Mouse (Mus musculus) limb, embryonic 13.5 days (tissue): ENCODE results near the gene Xpo6. TPM values are rescaled to one million over a fixed set of nuclear protein-coding genes. Genes with fewer than 3 reads are reported as not detected.

ENCODE experiments used
- ATAC-seq: fragments of 200-750 bp; cut with Nextera tagmentation; 2 replicates; pipeline ENCODE4 v1.8.0; 2017; ENCODE audit warnings: low read depth, moderate number of reproducible peaks, moderate TSS enrichment; ENCODE audit not compliant: low FRiP score
- H3K27ac ChIP-seq: fragments of 300-500 bp; sonication (generic); 2 replicates; pipeline ENCODE4 v1.5.1; 2015; ENCODE audit warnings: inconsistent platforms, mild to moderate bottlenecking, moderate library complexity
- H3K27me3 ChIP-seq: fragments of 300-500 bp; sonication (generic); 2 replicates; pipeline ENCODE4 v1.6.1; 2015; ENCODE audit warnings: mild to moderate bottlenecking, inconsistent platforms
- H3K36me3 ChIP-seq: fragments of 300-500 bp; sonication (generic); 2 replicates; pipeline ENCODE4 v1.6.1; 2015; ENCODE audit warnings: inconsistent platforms, mild to moderate bottlenecking, moderate library complexity
- H3K4me1 ChIP-seq: fragments of 300-500 bp; sonication (generic); 2 replicates; pipeline ENCODE4 v1.6.1; 2015; ENCODE audit warnings: inconsistent platforms
- H3K4me2 ChIP-seq: fragments of 300-500 bp; sonication (generic); replicated peaks from 2 replicates; pipeline ENCODE4 v1.6.1; 2015; ENCODE audit warnings: inconsistent platforms, mild to moderate bottlenecking, moderate library complexity
- H3K4me3 ChIP-seq: fragments of 300-500 bp; sonication (generic); 2 replicates; pipeline ENCODE4 v1.5.1; 2015; ENCODE audit warnings: moderate library complexity, mild to moderate bottlenecking, inconsistent platforms
- H3K9ac ChIP-seq: fragments of 300-500 bp; sonication (generic); 2 replicates; pipeline ENCODE4 v1.6.1; 2015; ENCODE audit warnings: mild to moderate bottlenecking, inconsistent platforms
- H3K9me3 ChIP-seq: fragments of 300-500 bp; sonication (generic); 2 replicates; pipeline ENCODE4 v1.6.1; 2016; ENCODE audit warnings: inconsistent platforms
- WGBS: fragments of 180-500 bp; shearing (Covaris S2); methylation state at CpG from one replicate; pipeline ENCODE4 v1.1.7; 2015; 5-methylcytosine and 5-hydroxymethylcytosine counted together
- polyA plus RNA-seq: library from polyadenylated mRNA; unstranded; fragments of >200 nt; fragmentation: Nextera tagmentation; extraction: Ambion mirVana; gene quantifications from 2 replicates; pipeline ENCODE4 v1.2.1, GENCODE M21; 2015

The Xpo6 gene
- polyA plus RNA-seq, 1 experiment from 2014 or later, result 53.3 TPM

DNA sequence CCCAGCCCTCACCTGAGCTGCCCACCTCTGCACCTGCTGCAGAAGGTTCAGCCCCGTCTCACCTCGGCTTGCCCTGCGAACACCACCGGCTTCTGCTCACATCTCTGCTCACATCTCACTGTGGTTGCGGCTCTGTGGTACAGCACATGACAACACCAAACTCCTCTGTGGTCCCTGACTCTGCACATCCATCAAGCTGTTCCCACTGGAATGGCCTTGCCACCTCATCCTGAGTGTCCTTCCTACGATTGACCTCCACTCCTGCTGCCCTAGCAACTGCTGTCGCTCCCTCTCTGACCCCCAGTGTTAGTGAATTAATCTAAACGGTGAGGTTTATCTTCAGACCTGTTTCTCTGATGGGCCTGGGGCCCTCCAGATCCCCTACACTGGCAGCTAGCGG lies 115.1 kb downstream of the Xpo6 start:
- Histone ChIP-seq H3K9ac (no peak overlapping the region), H3K27me3 (peaks cover 59% of the 10 kb centered on the region), H3K9me3 (no peaks in the 10 kb centered on the region), H3K36me3 (no peaks in the 10 kb centered on the region), H3K4me3 (no peak overlapping the region), H3K4me2 (no peak overlapping the region), H3K4me1 (peaks cover 40% of the 10 kb centered on the region), H3K27ac (no peak overlapping the region)
- ATAC-seq, result no peak
- 90% methylated on average over 9 of the region's 9 CpGs for WGBS

GRCm38 (mm10) chr7:126083980-126084348 lies 116.3 kb downstream of the Xpo6 start:
- Histone ChIP-seq H3K27ac (no peak overlapping the region), H3K4me1 (peaks cover 40% of the 10 kb centered on the region), H3K4me3 (no peak overlapping the region), H3K4me2 (no peak overlapping the region), H3K9me3 (no peaks in the 10 kb centered on the region), H3K9ac (no peak overlapping the region), H3K27me3 (peaks cover 71% of the 10 kb centered on the region), H3K36me3 (no peaks in the 10 kb centered on the region)
- 13% methylated on average over 4 of the region's 4 CpGs for WGBS
- no peak for ATAC-seq

- H3K9ac ChIP-seq, result no peak overlapping the region
- no peak for ATAC-seq
- no peak overlapping the region for H3K27ac ChIP-seq
- no peak overlapping the region for H3K4me2 ChIP-seq
- H3K9me3 ChIP-seq, result no peaks in the 10 kb centered on the region
- H3K36me3 ChIP-seq, result no peaks in the 10 kb centered on the region
- peaks cover 40% of the 10 kb centered on the region for H3K4me1 ChIP-seq
- H3K27me3 ChIP-seq, result peaks cover 76% of the 10 kb centered on the region
- no peak overlapping the region for H3K4me3 ChIP-seq
- WGBS, result 25% methylated on average over 9 of the region's 9 CpGs
Measured at GRCm38 (mm10) chr7:126083341-126083979, 116.8 kb downstream of the Xpo6 start.

DNA sequence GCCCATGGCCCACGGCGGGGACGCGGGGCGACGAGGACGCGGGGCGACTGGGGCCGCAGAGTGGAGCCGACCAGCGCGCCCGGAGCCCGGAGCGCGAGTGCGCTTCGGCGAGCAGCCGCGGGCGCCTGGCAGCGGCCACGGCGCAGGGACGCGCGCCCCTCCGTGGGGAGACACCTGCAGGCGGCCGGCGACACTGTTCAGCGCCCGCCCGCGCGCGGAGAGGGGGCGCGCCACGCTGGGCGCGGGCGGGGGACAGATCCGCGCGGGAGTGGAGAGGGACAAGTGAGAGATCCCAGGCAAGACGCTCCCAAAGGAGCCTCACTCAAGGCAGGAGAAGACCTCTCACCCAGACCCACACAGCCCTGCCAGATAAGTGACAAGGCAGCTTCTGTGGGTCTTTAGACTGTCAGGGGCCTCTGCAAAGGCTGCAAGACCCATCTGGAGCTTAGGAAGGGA lies 118.0 kb downstream of the Xpo6 start, which contains the start of gene Gsg1l:
Gene Gsg1l, minus strand, starts transcription at position 126 of the 456 bp plus-strand sequence.
- H3K4me2 ChIP-seq, result peak within 1 kb of the TSS; percentile 99
- WGBS, result 2% methylated on average over 40 of the region's 49 CpGs
- no peak for ATAC-seq
- H3K9me3 ChIP-seq, result no peaks in the 10 kb centered on the region
- H3K27ac ChIP-seq, result no peak within 1 kb of the TSS
- H3K9ac ChIP-seq, result peak within 1 kb of the TSS; percentile 67
- no peaks in the 10 kb centered on the region for H3K36me3 ChIP-seq
- peaks cover 33% of the 10 kb centered on the region for H3K4me1 ChIP-seq
- H3K4me3 ChIP-seq, result peak within 1 kb of the TSS; percentile 62
- H3K27me3 ChIP-seq, result peaks cover 80% of the 10 kb centered on the region

DNA sequence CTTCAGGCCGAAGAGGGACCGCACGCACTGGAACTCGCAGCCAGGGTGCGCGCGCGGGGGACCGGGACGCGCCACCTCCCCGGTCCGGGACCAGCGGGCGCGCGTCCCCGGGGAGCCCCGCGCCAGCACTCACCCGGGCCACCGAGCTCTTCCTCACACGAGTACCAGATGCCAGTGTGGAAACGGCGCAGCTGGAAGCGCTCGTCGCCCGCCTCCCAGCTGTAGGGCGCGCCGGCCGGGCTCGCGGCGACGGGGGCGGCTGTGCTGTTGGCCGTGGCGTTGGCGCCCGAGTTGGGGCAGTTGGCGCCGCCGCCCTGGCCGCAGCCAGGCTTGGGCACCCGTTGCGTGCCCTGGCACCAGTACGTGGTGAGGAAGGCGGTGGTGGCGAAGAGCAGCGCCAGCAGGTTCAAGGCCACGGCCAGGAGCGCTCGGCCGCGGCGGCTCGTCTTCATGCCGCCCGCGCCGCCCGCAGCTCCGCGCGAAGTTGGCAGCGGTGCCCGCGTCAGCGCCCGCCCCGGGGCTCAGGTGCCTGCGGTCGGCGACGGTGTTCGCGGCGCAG lies 118.5 kb downstream of the Xpo6 start:
- no peaks in the 10 kb centered on the region for H3K9me3 ChIP-seq
- peak overlapping the region; percentile 67 for H3K9ac ChIP-seq
- no peaks in the 10 kb centered on the region for H3K36me3 ChIP-seq
- no peak for ATAC-seq
- H3K27ac ChIP-seq, result no peak overlapping the region
- peak overlapping the region; percentile 99 for H3K4me2 ChIP-seq
- peaks cover 77% of the 10 kb centered on the region for H3K27me3 ChIP-seq
- H3K4me3 ChIP-seq, result peak overlapping the region; percentile 62
- WGBS, result under 1% methylated on average over 76 of the region's 80 CpGs
- H3K4me1 ChIP-seq, result peaks cover 29% of the 10 kb centered on the region

GRCm38 (mm10) chr7:126080949-126081654 lies 119.2 kb downstream of the Xpo6 start:
- H3K27me3 ChIP-seq, result peaks cover 77% of the 10 kb centered on the region
- peak overlapping the region; percentile 62 for H3K4me3 ChIP-seq
- peaks cover 22% of the 10 kb centered on the region for H3K4me1 ChIP-seq
- peak overlapping the region; percentile 99 for H3K4me2 ChIP-seq
- no peaks in the 10 kb centered on the region for H3K9me3 ChIP-seq
- H3K36me3 ChIP-seq, result no peaks in the 10 kb centered on the region
- H3K9ac ChIP-seq, result peak overlapping the region; percentile 67
- ATAC-seq, result no peak
- WGBS, result 16% methylated on average over 16 of the region's 16 CpGs
- no peak overlapping the region for H3K27ac ChIP-seq

- Histone ChIP-seq H3K4me3 (no peak overlapping the region), H3K36me3 (no peaks in the 10 kb centered on the region), H3K4me2 (no peak overlapping the region), H3K4me1 (peaks cover 7% of the 10 kb centered on the region; the same call in 1 of the 2 replicates), H3K9me3 (0 out of 2 replicates have a peak, but pooled peaks cover 4% of the 10 kb centered on the region), H3K27ac (no peak overlapping the region), H3K27me3 (peaks cover 41% of the 10 kb centered on the region), H3K9ac (no peak overlapping the region)
- no peak for ATAC-seq
- WGBS, result 91% methylated on average over 1 of the region's 1 CpGs
Measured at GRCm38 (mm10) chr7:126076935-126077334, 123.4 kb downstream of the Xpo6 start.

- 63% methylated on average over 9 of the region's 9 CpGs for WGBS
- no peak overlapping the region for H3K27ac ChIP-seq
- H3K9me3 ChIP-seq, result 0 out of 2 replicates have a peak, but pooled peaks cover 5% of the 10 kb centered on the region
- H3K4me1 ChIP-seq, result no peaks in the 10 kb centered on the region
- no peak overlapping the region for H3K4me2 ChIP-seq
- no peak overlapping the region for H3K4me3 ChIP-seq
- peaks cover 22% of the 10 kb centered on the region for H3K27me3 ChIP-seq
- ATAC-seq, result no peak
- H3K36me3 ChIP-seq, result no peaks in the 10 kb centered on the region
- H3K9ac ChIP-seq, result no peak overlapping the region
Measured at GRCm38 (mm10) chr7:126075058-126075457, 125.2 kb downstream of the Xpo6 start.

GRCm38 (mm10) chr7:126070321-126070720 lies 130.0 kb downstream of the Xpo6 start:
- 97% methylated on average over 4 of the region's 4 CpGs for WGBS
- ATAC-seq, result no peak
- H3K9ac ChIP-seq, result no peak overlapping the region
- H3K36me3 ChIP-seq, result no peaks in the 10 kb centered on the region
- no peak overlapping the region for H3K4me2 ChIP-seq
- H3K27ac ChIP-seq, result no peak overlapping the region
- H3K27me3 ChIP-seq, result no peaks in the 10 kb centered on the region
- H3K4me3 ChIP-seq, result no peak overlapping the region
- H3K4me1 ChIP-seq, result 0 out of 2 replicates have a peak, but pooled peaks cover 5% of the 10 kb centered on the region
- H3K9me3 ChIP-seq, result peaks cover 9% of the 10 kb centered on the region; the same call in 1 of the 2 replicates

DNA sequence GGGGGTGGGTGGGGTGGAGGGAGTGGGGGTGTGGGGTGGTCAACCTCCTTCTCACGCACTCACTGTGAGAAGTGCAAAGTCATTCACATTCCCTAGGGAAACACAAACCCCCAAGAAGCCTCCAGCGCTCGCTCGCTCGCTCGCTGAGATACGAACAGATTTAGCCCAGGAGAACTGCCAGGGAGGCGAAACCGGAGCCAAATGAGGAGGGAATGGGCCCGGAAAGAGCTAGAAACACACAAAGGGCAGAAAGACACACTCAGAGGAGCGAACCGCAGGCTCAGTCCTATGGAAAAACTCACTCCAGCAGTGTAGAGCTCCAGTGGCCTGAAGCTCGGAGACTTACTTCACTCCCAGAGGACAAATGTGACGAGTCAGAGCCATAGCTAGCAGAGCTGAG lies 133.5 kb downstream of the Xpo6 start:
- ATAC-seq, result no peak
- no peak overlapping the region for H3K27ac ChIP-seq
- WGBS, result 43% methylated on average over 14 of the region's 14 CpGs

DNA sequence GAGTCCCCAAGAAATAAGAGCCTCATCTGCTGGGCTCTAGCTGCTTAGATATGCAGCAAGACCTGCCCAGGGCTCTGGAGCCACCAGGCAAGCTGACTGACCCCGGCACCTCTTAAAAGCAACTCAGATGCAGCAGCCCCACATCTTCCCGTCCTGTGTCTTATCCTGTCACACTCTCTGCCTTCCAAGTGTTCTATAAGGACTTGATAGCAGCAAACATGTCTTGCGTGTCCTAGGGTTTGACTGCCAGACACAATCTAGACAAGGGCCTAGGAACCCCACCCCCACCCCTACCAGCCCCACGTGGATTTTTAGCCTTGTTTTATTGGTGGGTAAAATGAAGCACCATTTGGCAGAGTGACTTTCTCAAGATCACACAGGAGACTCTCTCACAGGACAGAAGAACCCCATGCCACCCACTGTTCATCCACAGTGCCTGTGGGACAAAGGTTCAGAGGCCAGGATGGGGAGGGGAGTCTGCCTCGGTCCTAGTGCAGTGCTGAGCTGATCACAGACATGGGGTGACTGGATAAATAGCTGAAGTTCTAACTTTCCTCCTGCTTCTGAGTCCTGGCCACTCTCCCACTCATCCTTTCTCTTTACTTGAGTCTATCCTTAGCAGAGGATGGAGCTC lies 134.9 kb downstream of the Xpo6 start:
- Histone ChIP-seq H3K36me3 (no peaks in the 10 kb centered on the region), H3K9me3 (peaks cover 4% of the 10 kb centered on the region), H3K4me1 (0 out of 2 replicates have a peak, but pooled peaks cover 5% of the 10 kb centered on the region), H3K9ac (no peak overlapping the region), H3K27me3 (peaks cover 3% of the 10 kb centered on the region; the same call in 1 of the 2 replicates), H3K4me2 (no peak overlapping the region), H3K4me3 (no peak overlapping the region), H3K27ac (no peak overlapping the region)
- ATAC-seq, result no peak
- WGBS, result 61% methylated on average over 5 of the region's 5 CpGs

More for the DNA sequence above, 133.5 kb downstream of the Xpo6 start:
- Histone ChIP-seq H3K4me2 (no peak overlapping the region), H3K4me1 (0 out of 2 replicates have a peak, but pooled peaks cover 5% of the 10 kb centered on the region), H3K27me3 (0 out of 2 replicates have a peak, but pooled peaks cover under 1% of the 10 kb centered on the region), H3K4me3 (no peak overlapping the region), H3K9me3 (peaks cover 4% of the 10 kb centered on the region), H3K36me3 (no peaks in the 10 kb centered on the region), H3K9ac (no peak overlapping the region)

GRCm38 (mm10) chr7:126062228-126062627 lies 138.1 kb downstream of the Xpo6 start:
- Histone ChIP-seq H3K36me3 (no peaks in the 10 kb centered on the region), H3K27me3 (peaks cover 3% of the 10 kb centered on the region; the same call in 1 of the 2 replicates), H3K4me3 (no peak overlapping the region), H3K4me2 (no peak overlapping the region), H3K27ac (no peak overlapping the region), H3K4me1 (peaks cover 12% of the 10 kb centered on the region), H3K9me3 (no peaks in the 10 kb centered on the region; the same call in 1 of the 2 replicates), H3K9ac (no peak overlapping the region)
- 68% methylated on average over 4 of the region's 4 CpGs for WGBS
- ATAC-seq, result no peak
